ENCODE assay signal across 8 mouse cellular contexts in the genomic region with DNA sequence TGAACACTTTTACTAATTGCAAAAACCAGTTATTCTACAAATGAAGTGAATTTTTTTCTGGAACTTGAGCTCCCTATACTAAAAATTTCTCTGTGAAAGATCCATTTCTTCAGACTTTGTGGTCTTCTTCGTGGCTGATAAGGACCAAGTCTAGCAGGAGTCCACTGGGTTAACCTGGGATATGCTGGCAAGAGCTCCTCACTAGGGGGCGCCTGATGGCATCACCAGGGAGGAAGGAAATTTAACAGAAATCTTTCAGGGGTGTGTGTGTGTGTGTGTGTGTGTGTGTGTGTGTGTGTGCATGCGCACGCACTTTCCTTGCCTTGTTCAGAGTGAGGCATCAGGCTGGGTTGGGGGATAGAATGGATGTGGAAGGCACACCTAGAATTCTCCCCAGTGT. TPM values are rescaled to one million over a fixed set of nuclear protein-coding genes. Genes with fewer than 3 reads are reported as not detected.
A peak's percentile ranks its signal among the peaks of the same experiment; 100 is the strongest.
DNase-seq lines count a peak whose midpoint lies in the region; ATAC-seq and TF ChIP-seq lines count a peak whose summit lies in the region.

No protein-coding gene starts in this region.

- H3K27ac ChIP-seq in hindbrain, embryonic 11.5 days (ENCODE audit: low read depth, low read length): no peak overlapping the region
- no peak overlapping the region for H3K27ac ChIP-seq in hindbrain, embryonic 12.5 days

- no peaks in the 10 kb centered on the region for H3K36me3 ChIP-seq in hindbrain, embryonic 11.5 days (ENCODE audit: control insufficient read depth, insufficient read depth, low read length)
- H3K36me3 ChIP-seq in hindbrain, embryonic 12.5 days: no peaks in the 10 kb centered on the region
- H3K36me3 ChIP-seq in G1E (replicated peaks): no peaks in the 10 kb centered on the region

- WGBS in hindbrain, embryonic 11.5 days: 60% methylated on average over 4 of the region's 4 CpGs
- WGBS in hindbrain, embryonic 12.5 days: 58% methylated on average over 4 of the region's 4 CpGs

- DNase-seq in hindbrain, embryonic 11.5 days (ENCODE audit: low spot score): peak; percentile 6
- DNase-seq in A20 (ENCODE audit: low read depth, low spot score): peak; percentile 62
- DNase-seq in G1E (ENCODE audit: low spot score): peak; percentile 10
- peak; percentile 62 for DNase-seq in induced T-regulatory cell, adult 2 months (ENCODE audit: low read depth)
- DNase-seq in retina, embryonic 14.5 days (ENCODE audit: low spot score): peak; percentile 34
- DNase-seq in gastrocnemius, adult 8-10 months (ENCODE audit: low spot score in 2 of 2): no peak
- DNase-seq in layer of hippocampus, adult 9-11 months: no peak

- TF ChIP-seq CTCF in G1E (IDR thresholded peaks at IDR 0.05; ENCODE audit: low read depth, low read length): no peak

- H3K4me3 ChIP-seq in hindbrain, embryonic 11.5 days (ENCODE audit: low read depth, low read length): no peak overlapping the region
- H3K4me3 ChIP-seq in hindbrain, embryonic 12.5 days: no peak overlapping the region
- H3K4me3 ChIP-seq in G1E (ENCODE audit: low read depth, low read length): no peak overlapping the region

- H3K9ac ChIP-seq in hindbrain, embryonic 11.5 days (ENCODE audit: low read depth, low read length): no peak overlapping the region
- no peak overlapping the region for H3K9ac ChIP-seq in hindbrain, embryonic 12.5 days

- no peak for ATAC-seq in hindbrain, embryonic 11.5 days (ENCODE audit: low FRiP score)
- ATAC-seq in hindbrain, embryonic 12.5 days (ENCODE audit: low FRiP score): no peak
- no peak for ATAC-seq in G1E (ENCODE audit: extremely low read depth, insufficient number of reproducible peaks, low FRiP score, poor library complexity, severe bottlenecking)

- no peaks in the 10 kb centered on the region for H3K27me3 ChIP-seq in hindbrain, embryonic 11.5 days (ENCODE audit: control insufficient read depth, insufficient read depth, low read length)
- no peaks in the 10 kb centered on the region for H3K27me3 ChIP-seq in hindbrain, embryonic 12.5 days
- peaks cover 19% of the 10 kb centered on the region for H3K27me3 ChIP-seq in G1E (ENCODE audit: insufficient read depth, low read length)

- no peaks in the 10 kb centered on the region for H3K4me1 ChIP-seq in hindbrain, embryonic 11.5 days (replicated peaks; ENCODE audit: control insufficient read depth, insufficient read depth, low read length)
- no peaks in the 10 kb centered on the region for H3K4me1 ChIP-seq in hindbrain, embryonic 12.5 days
- H3K4me1 ChIP-seq in G1E (ENCODE audit: insufficient read depth, low read depth, low read length): no peaks in the 10 kb centered on the region

- H3K9me3 ChIP-seq in hindbrain, embryonic 11.5 days (ENCODE audit: control insufficient read depth, low read length): no peaks in the 10 kb centered on the region
- no peaks in the 10 kb centered on the region for H3K9me3 ChIP-seq in hindbrain, embryonic 12.5 days (replicated peaks)
- peaks cover 2% of the 10 kb centered on the region; the same call in 1 of the 2 replicates for H3K9me3 ChIP-seq in G1E (replicated peaks)

- H3K4me2 ChIP-seq in hindbrain, embryonic 11.5 days (replicated peaks; ENCODE audit: low read depth, low read length): no peak overlapping the region
- H3K4me2 ChIP-seq in hindbrain, embryonic 12.5 days (replicated peaks): no peak overlapping the region

RNA-seq across cellular contexts. Expression of gene Stx17, which starts 8.5 kb away (rescaled TPM):
- polyA plus RNA-seq in hindbrain, embryonic 11.5 days (2014; fragmentation: Nextera tagmentation; extraction: Ambion mirVana): 24.9 and 29.4 TPM in 2 replicates
- 29.5 and 30.4 TPM in 2 replicates for polyA plus RNA-seq in hindbrain, embryonic 12.5 days (2016; fragmentation: Nextera tagmentation; extraction: Ambion mirVana)
- total RNA-seq in G1E (2014; fragmentation: Nextera tagmentation): 21.7 and 22.8 TPM in 2 replicates
- total RNA-seq in G1E (2017): 18.5 and 21.8 TPM in 2 replicates
- polyA plus RNA-seq in G1E (2012): 2.4 and 4.0 TPM in 2 replicates
- total RNA-seq in gastrocnemius, adult 8-10 months (2022): 10 to 100 TPM; 24.4 to 26.2 (median 24.8) TPM

Comparison
In these comparisons a context has a peak if more than half of its experiments do, and no peak if none do; other contexts are left out.
1. DNase-seq: peak in hindbrain, embryonic 11.5 days (single experiment), A20 (single experiment), G1E (single experiment), induced T-regulatory cell, adult 2 months (single experiment) and retina, embryonic 14.5 days (single experiment); none in gastrocnemius, adult 8-10 months (0 of 2) and layer of hippocampus, adult 9-11 months (single experiment).